Mouse (Mus musculus): ENCODE data around the gene St6galnac1.
A peak's percentile ranks its signal among the peaks of the same experiment; 100 is the strongest.
"Not testable (repeated sequence)": the region's sequence is repeated elsewhere in the genome, so short reads cannot be mapped to it uniquely, and the experiment has no call there.

St6galnac1 gene

DNA sequence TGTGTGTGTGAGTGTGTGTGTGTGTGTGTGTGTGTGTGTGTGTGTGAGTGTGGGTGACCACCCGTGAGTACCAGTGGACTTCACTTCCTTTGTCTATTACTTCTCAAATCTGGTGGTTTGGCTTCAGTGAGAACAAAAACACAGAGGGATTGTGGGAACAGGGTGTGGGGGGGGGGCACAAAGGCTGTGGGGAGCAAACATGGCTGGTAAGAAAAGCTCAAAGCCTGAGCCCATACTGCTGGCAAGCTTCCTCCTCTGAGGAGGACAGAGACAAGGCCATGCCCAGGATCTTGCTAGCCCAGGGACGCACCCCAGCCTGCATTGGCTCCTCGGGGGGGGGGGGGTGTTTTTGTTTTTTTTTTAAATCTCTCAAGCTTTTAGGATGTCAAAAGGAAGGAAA is 32.2 kb upstream of the St6galnac1 start:
- DNase-seq (ENCODE audit: low spot score) = no peak

GRCm38 (mm10) chr11:116807116-116807515 is 31.8 kb upstream of the St6galnac1 start:
- DNase-seq (ENCODE audit: low spot score) = no peak

GRCm38 (mm10) chr11:116806136-116807071 is 31.1 kb upstream of the St6galnac1 start:
- peak; percentile 35 for DNase-seq (ENCODE audit: low spot score)

- no peak for DNase-seq (ENCODE audit: low spot score)
Observed at GRCm38 (mm10) chr11:116802709-116803108, 27.4 kb upstream of the St6galnac1 start.

- DNase-seq (ENCODE audit: low spot score) = peak; percentile 66
Observed at GRCm38 (mm10) chr11:116801106-116801505, 25.8 kb upstream of the St6galnac1 start.

GRCm38 (mm10) chr11:116799364-116799763 is 24.1 kb upstream of the St6galnac1 start:
- no peak for DNase-seq (ENCODE audit: low spot score)

DNA sequence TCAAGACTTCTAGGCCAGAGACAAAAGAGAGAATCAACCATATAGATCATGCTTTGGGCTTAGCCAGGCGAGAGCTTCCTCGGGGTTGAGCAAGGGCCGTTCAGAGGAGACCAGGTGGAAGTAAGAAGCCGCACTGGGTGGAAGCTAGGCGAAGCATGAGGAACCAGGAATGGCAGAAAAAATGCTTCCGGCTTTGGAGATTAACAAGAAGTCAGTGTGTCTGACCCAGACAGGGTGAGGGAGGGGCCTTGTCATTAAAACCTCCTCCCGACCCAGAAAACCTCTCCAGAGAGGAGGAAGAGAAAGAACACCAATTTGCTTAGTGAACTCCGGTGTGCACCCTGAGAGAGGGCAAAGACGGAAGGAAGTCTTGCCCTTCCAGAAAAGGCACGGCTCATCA is 8.9 kb upstream of the St6galnac1 start:
- no peak for DNase-seq (ENCODE audit: low spot score)

GRCm38 (mm10) chr11:116782737-116783145 is 7.4 kb upstream of the St6galnac1 start:
- DNase-seq (ENCODE audit: low spot score) = no peak

DNA sequence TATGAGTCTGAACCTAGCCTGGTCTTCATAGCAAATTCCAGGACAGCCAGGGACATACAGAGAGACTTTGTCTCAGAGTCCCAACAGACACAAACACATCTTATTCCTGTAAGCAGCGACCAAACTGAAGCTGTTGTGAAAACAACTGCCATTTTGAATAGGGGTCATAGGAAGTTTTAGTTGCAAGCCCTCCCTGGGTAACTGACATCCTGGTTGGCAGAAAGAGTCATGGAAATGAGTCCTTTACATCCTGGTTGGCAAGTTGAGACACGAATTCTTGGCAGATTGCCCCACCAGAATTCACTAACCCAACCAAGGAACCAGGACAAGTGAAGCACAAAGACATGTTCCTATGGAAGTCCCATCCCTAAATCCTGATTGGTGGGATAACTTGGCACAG is 2.1 kb downstream of the St6galnac1 start:
- no peak for DNase-seq (ENCODE audit: low spot score)

DNA sequence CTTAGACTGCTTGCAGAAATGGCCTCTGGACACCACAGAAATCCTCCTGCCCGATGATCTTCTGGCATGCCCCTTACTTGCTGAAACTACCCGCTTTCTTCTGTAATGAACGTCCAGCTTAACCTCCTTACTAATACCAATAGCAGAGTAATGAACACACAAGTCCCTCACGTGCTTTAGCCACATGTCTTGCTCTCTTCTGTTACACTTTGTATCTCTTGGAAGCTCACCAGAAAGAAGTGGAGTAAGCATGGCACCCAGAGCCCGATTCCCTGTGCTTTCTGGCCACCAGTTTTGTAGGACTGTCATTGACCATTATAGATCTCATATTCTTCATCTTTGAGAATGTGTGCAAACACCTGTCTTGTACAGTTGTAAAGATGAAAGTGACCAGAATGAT is 5.4 kb downstream of the St6galnac1 start:
- peak; percentile 64 for DNase-seq (ENCODE audit: low spot score)

DNA sequence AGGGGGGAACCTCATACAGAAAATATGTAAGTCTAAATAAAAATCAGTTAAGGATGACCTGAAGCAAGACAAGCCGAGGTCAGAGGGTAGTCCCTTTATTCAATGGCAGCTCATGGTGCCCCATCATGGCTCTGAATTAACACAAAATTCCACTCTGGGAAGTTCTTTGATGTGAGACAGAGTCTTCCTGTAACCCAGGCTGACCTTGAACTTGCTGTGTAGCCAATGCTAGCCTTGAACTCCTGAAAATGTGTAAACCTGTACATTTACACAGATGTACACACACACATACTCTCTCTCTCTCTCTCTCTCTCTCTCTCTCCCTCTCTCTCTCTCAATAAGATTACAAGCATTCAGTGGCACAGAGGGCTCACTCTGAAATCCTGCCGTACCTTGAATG is 10.4 kb downstream of the St6galnac1 start:
- no peak for DNase-seq (ENCODE audit: low spot score)

GRCm38 (mm10) chr11:116764346-116764745 is 11.0 kb downstream of the St6galnac1 start:
- DNase-seq (ENCODE audit: low spot score) = peak; percentile 71

DNA sequence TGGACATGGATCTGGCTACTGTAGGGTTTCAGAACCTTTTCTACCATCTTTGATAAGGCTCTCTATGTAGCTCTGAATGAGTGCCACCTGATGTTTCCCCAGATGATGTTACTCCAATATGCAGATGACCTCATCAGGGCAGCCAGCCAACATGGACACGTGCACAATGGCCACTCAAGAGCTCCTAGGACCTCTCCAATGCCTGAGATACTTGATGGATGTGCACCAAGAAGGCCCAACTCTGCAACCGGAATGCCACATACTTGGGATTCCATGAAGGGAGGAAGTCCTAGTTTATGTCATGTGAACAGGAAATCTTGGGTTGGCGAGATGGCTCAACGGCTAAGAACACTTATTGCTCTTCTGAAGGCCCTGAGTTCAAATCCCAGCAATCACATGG is 20.1 kb downstream of the St6galnac1 start:
- no peak for DNase-seq (ENCODE audit: low spot score)

GRCm38 (mm10) chr11:116753674-116754470 is 21.4 kb downstream of the St6galnac1 start:
- peak; percentile 71 for DNase-seq (ENCODE audit: low spot score)

GRCm38 (mm10) chr11:116749733-116750132 is 25.6 kb downstream of the St6galnac1 start:
- no peak for DNase-seq (ENCODE audit: low spot score)

- not testable (repeated sequence) for DNase-seq (ENCODE audit: low spot score)
Observed at GRCm38 (mm10) chr11:116748692-116749091, 26.6 kb downstream of the St6galnac1 start.

DNA sequence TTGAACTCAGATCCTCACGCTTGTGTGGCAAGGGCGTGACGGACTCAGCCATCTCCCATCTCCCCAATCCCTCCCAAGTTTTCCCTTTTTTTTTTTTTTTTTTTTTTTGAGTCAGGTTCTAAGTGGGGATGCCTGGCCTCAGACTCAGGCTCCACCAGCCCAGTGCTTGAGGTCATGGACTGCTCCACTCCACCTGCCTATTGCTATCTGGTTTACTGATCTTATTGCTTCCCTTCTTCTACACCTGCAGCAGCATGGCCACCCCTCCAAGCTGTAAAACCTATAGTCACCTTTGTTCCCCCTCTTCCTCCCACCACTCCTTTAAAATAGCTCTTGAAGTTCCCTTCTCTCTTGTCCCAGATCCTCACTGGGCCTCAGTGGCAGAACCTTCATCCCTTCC is 28.5 kb downstream of the St6galnac1 start:
- DNase-seq (ENCODE audit: low spot score) = not testable (repeated sequence)

DNA sequence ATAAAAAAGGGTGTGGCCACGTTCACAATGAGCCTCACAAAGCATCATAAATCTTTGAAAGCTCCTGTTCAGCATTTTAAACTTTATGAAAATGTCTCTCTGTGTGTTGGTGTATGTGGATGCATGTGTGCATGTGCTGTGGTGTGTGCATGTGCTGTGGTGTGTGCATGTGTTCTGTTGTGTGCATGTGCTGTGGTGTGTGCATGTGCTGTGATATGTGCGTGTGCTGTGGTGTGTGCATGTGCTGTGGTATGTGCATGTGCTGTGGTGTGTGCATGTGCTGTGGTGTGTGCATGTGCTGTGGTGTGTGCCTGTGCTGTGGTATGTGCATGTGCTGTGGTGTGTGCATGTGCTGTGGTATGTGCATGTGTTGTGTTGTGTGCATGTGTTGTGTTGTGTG is 29.9 kb downstream of the St6galnac1 start:
- not testable (repeated sequence) for DNase-seq (ENCODE audit: low spot score)

- DNase-seq (ENCODE audit: low spot score) = no peak
Observed at GRCm38 (mm10) chr11:116738411-116738810, 36.9 kb downstream of the St6galnac1 start.

DNA sequence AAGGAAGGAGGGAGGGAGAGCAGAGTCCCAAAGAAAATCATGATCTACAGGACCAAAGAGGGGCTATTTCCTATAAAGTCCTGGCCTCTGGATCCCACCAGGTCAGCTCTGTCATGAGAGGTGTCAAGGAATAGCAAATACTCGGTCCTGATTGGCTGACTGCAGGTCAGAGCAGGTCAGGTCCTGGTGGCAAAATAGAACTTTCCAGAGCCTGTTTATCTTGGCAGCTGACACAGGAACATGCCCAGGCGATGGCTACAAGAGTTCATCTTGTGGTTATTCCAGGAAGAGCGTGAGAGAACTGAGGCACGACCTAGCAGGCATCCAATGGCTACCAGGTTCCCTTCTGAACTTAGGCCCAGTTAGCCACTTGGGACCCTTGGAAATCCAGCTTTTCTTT is 42.8 kb downstream of the St6galnac1 start:
- peak; percentile 83 for DNase-seq (ENCODE audit: low spot score)

DNA sequence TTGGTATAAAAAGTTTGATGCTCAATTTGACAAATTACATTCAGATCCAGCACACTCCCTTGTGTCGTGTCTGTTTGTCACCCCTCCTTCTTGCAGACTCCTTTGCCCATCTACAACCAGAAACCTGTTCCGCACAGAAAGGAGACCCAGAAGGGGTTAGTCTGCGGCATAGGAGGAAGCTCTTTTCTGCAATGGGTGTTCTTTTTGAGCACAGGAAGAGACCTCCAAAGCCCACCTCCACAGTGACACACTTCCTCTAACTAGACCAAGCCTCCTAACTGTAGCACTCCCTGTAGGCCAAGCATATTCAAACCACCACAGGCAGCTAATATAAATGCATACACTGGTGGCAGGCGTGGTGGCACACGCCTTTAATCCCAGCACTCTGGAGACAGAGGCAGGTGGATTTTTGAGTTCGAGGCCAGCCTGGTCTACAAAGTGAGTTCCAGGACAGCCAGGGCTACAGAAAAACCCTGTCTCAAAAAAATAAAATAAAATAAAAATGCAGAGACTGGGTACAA is 44.2 kb downstream of the St6galnac1 start:
- DNase-seq (ENCODE audit: low spot score) = not testable (repeated sequence)

DNA sequence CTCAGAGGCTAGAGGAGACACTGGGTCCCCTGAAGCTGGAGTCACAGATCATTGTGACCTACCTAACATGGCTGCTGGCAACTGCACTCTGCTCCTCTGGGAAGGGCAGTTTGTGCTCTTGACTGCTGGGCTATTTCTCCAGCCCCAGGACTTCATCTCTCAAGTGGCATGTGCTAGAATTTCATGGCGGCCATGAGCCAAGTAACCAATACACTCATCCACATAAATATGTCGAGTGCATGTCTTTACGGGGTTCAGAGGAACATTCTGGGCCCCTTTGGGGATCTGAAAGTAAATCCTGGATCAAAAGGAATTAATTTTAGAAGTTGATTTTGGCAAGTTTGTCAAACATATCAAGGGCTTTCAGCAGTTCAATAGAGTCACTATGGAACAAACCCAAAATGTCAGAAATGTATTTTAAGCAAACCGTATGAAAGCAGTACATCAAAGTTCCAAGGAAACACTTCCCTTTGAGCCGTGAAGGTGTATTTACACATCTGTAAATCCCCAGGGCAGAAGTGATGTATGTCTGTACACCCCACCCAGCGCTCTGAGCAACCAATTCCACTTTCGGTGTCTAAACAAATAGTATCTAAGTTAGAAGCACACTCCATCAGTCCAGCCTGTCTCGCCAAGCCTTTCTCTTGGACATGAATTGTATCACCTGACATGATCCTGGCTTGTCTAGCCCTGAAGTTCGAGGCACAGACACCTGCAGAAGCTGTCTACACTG is 45.9 kb downstream of the St6galnac1 start:
- DNase-seq (ENCODE audit: low spot score) = no peak
